Mouse (Mus musculus) kidney, adult 2 months (tissue): Measurements from ENCODE around the gene Snx33.

ENCODE experiments used
- CTCF ChIP-seq: fragments of 200-500 bp; conservative IDR thresholded peaks from 2 replicates; pipeline ENCODE4 v1.5.1; 2011; ENCODE audit warnings: low read depth, mild to moderate bottlenecking, control low read depth, low read length, moderate library complexity, mixed read lengths; ENCODE audit not compliant: insufficient read depth, insufficient read length
- POLR2A ChIP-seq: fragments of 200-500 bp; IDR thresholded peaks from one replicate; pipeline ENCODE4 v1.6.1; 2011; ENCODE audit warnings: low read depth, low read length, control low read depth

- TF ChIP-seq CTCF (no peak), POLR2A (no peak)
Observed at GRCm38 (mm10) chr9:56903662-56904061, 24.5 kb downstream of the Snx33 start.
